Mouse (Mus musculus) left cerebral cortex, postnatal 36 days (tissue): ENCODE measurements around the gene Luc7l. TPM values are rescaled to one million over a fixed set of nuclear protein-coding genes. Genes with fewer than 3 reads are reported as not detected.
A peak's percentile ranks its signal among the peaks of the same experiment; 100 is the strongest.

Experiments
- DNase-seq, 2 experiments: peaks; one replicate each; pipeline ENCODE4 v3.0.0; 2021 to 2022; ENCODE audit warnings: low spot score in 2 of 2, mixed read lengths in 1 of 2
- intact Hi-C: fragments of 180-260 bp; cut with DNase I; formaldehyde crosslinking; loops from one replicate; pipeline ENCODE4 v1.15.1; 2025
- total RNA-seq, 2 experiments: library from RNA; stranded (reverse); gene quantifications; 2 replicates each; pipeline ENCODE4 v1.2.3; 2021

Gene Luc7l
- 10 to 100 TPM; 64.0 to 86.2 TPM for total RNA-seq

DNA sequence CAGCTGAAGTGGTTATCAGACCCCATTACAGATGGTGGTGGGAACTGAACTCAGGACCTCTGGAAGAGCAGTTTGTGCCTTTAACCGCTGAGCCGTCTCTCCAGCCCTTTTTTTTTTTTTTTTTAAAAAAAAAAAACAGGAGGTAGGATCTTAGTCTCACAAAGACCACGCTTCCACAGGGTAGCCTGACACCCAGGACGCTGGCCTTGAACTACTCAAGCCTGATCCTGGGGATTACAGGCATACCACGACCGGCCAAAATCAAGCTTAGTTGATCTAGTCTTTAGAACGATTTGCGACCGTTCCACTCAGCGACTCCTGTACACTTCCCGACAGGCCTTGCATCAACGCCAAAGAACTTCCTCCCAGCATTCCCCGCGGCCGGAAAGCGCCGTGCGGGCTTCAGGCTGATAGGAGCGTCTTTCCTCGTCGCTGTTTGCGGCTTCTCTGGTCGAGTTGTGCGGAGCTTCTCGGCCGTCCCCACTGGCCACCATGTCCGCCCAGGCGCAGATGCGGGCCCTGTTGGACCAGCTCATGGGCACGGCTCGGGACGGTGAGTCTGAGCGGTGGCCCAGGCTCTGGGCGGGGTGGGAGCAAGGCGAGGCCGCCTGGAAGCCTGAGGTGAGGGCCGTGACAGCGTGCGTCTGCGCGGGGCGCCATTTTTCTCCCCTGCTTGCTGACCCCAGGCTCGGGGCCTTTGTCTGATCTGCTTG, at the start of gene Luc7l:
Gene Luc7l, plus strand, starts transcription at position 358 of the 713 bp plus-strand sequence.
- peak; percentile 97 for DNase-seq
- intact Hi-C loops, result no loop called here

- DNase-seq, result peak; percentile 75 to 82
- intact Hi-C loops, result no loop called here
Observed at GRCm38 (mm10) chr17:26203321-26203811, 49.3 kb upstream of the Luc7l start.

GRCm38 (mm10) chr17:26204766-26205165, 47.9 kb upstream of the Luc7l start:
- intact Hi-C loops, result no loop called here
- DNase-seq, result no peak

DNA sequence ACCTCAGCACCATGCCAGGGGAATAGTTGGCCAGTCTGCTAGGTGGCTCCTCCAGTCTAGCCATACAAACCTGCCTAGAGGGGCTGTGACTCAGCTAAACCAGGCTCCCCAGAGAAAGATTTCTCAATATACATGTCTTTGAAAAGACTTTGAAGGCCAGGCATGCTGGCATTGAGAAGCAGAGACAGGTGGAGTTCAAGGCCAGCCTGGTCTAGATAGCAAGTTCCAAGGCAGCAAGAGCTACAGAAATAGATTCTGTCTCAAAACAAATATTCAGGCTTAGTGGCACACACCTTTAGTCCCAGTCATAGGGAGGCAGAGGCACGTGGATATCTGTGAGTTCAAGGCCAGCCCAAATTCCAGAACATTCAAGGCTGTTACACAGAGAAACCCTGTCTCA, 46.3 kb upstream of the Luc7l start:
- intact Hi-C loops, result no loop called here
- DNase-seq, result no peak

- intact Hi-C loops, result no loop called here
- DNase-seq, result no peak
Observed at GRCm38 (mm10) chr17:26207686-26208085, 45.0 kb upstream of the Luc7l start, which contains the start of gene Arhgdig. Gene Arhgdig, minus strand, starts transcription at chr17:26207786.

GRCm38 (mm10) chr17:26212241-26212640, 40.5 kb upstream of the Luc7l start:
- DNase-seq, result no peak
- intact Hi-C loops, result no loop called here

DNA sequence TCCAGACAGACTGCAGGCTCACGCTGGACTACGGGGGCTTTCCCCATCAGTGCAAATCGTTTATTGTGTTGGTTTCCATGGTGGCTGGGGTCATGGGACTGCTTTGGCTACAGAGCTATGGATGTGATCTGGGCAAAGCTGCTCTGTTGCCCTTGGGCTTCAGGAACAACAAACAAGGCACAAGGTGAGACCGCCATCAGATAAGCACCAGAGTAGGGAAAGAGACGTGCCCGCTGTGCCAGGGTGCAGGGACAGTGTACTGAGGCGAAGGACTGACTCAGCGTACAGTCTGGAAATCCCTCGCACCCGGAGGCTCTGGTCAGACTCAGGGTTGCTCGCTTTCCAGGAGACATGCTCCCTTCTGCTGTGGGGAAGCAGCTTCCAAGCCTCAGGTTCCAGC, 40.0 kb upstream of the Luc7l start:
- no peak for DNase-seq
- intact Hi-C loops, result no loop called here

DNA sequence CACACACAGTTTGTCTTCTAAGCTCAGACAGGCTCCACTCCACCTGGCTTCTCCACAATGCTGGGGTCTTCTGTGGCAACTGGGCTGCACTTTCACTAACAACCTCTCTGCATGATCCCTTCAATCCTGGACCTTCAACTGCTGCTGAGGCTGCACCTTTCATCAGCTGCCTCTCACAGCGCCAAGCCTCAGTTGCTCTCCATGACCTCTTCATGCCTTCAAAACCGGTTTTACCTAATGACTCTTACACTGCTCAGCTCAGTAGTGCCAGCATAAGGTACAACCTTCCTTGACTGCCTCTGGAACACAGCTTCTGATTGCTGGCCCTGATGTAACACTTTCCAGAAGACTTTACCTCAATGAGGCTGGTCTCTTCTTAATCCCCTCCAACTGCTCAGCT, 31.2 kb upstream of the Luc7l start:
- intact Hi-C loops, result no loop called here

GRCm38 (mm10) chr17:26225150-26225549, 27.5 kb upstream of the Luc7l start:
- intact Hi-C loops, result no loop called here
- no peak for DNase-seq

More for the DNA sequence above, 31.2 kb upstream of the Luc7l start:
- DNase-seq, result no peak

DNA sequence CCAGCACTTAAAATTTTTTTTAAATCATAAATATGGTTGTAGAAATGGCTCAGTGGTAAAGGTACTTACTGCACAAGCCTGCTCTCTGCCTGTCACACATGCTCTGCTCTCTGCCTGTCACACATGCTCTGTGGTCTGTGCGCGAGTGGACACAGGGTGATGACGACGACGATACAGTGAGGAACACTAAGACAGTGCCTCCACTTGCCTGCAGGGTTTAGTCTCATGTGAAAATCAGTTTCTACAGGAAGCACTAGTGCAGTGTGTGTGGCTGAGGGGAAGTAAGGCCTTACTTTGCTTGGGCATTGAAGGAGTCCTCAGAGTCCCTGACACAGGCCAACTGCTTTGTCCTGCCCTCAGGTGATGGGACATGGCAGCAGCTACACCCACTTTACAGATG, 22.9 kb upstream of the Luc7l start:
- intact Hi-C loops, result no loop called here

GRCm38 (mm10) chr17:26231156-26231555, 21.5 kb upstream of the Luc7l start:
- DNase-seq, result no peak
- intact Hi-C loops, result no loop called here

More for the DNA sequence above, 22.9 kb upstream of the Luc7l start:
- no peak for DNase-seq

- DNase-seq, result no peak
- intact Hi-C loops, result no loop called here
Observed at GRCm38 (mm10) chr17:26232863-26233262, 19.8 kb upstream of the Luc7l start.

GRCm38 (mm10) chr17:26234386-26234785, 18.3 kb upstream of the Luc7l start:
- intact Hi-C loops, result no loop called here
- no peak for DNase-seq

- intact Hi-C loops, result no loop called here
- DNase-seq, result no peak
Observed at GRCm38 (mm10) chr17:26235077-26235815, 17.4 kb upstream of the Luc7l start.

DNA sequence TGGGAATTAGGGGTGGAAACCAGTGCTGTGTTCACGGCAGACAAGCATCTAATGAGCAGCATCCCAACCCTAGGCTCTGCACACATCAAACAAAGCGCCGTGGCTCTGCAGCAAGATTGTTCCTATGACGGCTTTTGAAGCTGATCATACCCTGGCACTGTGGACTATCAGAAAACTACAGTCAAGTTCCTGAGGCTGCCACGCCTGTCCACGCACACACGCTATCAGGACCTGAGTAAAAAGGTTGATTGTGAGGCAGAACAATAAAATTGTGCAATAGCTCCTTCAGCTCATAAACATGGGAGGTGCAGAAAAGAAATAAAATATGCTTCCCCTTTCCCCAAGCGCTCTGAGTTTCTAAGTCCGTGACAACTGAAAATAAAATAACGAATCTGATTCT, 15.0 kb upstream of the Luc7l start:
- no peak for DNase-seq
- intact Hi-C loops, result no loop called here

DNA sequence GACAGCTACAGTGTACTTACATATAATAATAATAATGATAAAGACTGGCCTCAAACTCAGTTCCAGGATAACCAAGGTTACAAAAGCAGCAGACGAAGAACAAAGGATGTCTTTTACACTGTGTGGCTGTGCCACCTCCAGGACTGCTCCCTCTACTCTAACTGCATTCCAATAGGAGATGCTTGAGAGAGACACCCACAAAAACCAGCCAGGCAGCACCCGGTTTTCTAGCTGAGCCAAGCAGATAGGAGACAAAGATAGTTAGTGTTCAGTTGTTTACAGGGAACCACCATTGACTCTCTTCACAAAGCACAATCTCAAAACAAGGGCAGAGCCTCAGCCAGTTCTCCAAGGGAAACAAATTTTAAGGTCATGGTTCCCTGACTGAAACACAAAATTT, 13.1 kb upstream of the Luc7l start:
- intact Hi-C loops, result no loop called here
- no peak for DNase-seq

GRCm38 (mm10) chr17:26240120-26240790, 12.4 kb upstream of the Luc7l start:
- intact Hi-C loops, result loop anchor here (5.0 kb wide), 1 partner anchor 103 kb away; the partner anchor contains the start of gene Axin1
- no peak for DNase-seq

GRCm38 (mm10) chr17:26240990-26241389, 11.7 kb upstream of the Luc7l start:
- intact Hi-C loops, result loop anchor here (5.0 kb wide), 1 partner anchor 104 kb away; the partner anchor contains the start of gene Axin1
- DNase-seq, result no peak

DNA sequence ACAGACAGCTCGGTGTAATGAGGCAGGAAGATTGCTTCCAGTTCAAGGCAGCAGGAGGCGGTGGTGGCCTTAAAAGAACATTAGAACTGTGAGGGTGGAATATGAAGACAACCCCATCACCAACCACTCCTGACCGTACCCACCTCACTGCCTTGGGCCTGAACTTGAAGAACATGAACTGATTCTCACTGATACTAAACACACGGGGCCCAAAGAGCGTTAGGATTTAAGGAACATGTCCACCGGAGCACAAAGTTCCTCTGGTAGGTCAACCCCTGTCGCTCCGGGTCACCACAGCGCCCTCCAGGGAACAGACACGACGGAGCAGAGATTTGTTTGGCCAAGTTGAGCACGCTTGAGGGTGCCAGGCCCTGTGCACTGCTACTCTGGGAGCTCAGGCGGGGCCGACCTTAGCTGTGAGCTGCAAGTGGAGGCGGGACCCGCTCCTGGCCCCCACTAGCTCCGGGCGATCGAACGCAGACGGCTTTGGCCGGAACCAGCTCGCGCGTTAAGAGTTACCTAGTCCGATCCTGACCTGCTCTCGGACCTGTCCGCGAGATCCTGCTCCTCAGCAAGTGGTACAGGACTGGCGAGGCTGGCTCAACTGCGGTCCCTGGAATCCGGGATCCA, 9.1 kb upstream of the Luc7l start:
- intact Hi-C loops, result loop anchor here (5.0 kb wide), 1 partner anchor 106 kb away; the partner anchor contains the start of gene Axin1
- DNase-seq, result no peak
